Mouse (Mus musculus) testis, adult 2 months (tissue): ENCODE results near the gene Tmem44.

Experiments
- CTCF ChIP-seq: fragments of 200-500 bp; IDR thresholded peaks from 2 replicates; pipeline ENCODE4 v1.5.1; 2012; ENCODE audit warnings: low read depth, mild to moderate bottlenecking, inconsistent platforms, low read length, moderate library complexity; ENCODE audit not compliant: control insufficient read depth, insufficient read depth, insufficient replicate concordance
- POLR2A ChIP-seq: fragments of 200-500 bp; IDR thresholded peaks from 2 replicates; pipeline ENCODE4 v1.6.1; 2012; ENCODE audit warnings: low read depth, mild to moderate bottlenecking, inconsistent platforms, low read length, moderate library complexity; ENCODE audit not compliant: control insufficient read depth

DNA sequence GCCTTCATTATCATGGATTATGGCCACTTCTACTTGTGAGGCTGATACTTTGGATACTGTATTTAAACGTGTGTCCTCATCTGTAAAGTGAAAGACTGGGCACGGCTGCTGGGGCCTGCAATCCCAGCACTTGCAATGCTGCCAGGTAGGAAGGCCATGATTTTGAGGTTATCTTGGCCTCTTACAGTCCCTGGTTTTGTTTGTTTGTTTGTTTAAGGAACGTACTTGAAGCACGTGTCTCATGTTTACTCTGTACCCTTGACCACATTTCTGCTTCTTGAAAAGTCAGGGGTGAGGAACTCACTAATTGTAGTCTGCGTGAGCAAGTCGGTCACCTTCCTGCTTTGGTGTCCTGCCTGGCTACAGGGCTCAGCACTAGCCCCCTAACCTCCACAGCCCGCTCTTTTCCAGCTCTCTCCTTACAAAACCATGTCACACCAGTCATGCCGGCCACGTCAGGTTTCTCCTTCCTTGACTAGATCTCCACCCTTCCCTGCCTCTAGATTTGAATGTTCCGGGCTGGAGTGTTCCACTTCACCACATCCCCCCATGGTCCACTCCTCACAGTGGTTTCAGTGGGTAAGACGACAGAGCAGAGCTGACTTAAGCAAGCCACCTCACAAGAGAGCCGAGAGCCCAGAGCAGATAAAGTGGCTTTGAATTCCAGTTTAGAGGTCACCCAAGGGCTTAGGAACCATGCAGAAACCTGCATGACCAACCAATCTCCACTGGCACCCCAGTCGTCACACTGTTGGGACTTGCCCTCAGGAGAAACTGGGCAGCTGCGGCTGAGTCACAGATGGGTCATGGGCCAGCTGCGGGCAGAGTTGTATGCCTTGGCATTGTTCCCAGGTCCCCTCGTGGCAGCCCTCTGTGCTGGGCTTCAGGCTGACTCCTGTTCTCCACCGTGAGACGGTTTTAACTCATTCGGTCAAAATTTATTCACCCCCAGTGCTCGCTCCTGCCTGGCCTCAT lies 37.3 kb downstream of the Tmem44 start:
- TF ChIP-seq CTCF = no peak
- no peak for TF ChIP-seq POLR2A
